Mouse (Mus musculus): ENCODE data around the gene Arhgef15. TPM values are rescaled to one million over a fixed set of nuclear protein-coding genes. Genes with fewer than 3 reads are reported as not detected.
A peak's percentile ranks its signal among the peaks of the same experiment; 100 is the strongest.

Gene Arhgef15
- polyA plus RNA-seq, 1 experiment, result 0.49 TPM

DNA sequence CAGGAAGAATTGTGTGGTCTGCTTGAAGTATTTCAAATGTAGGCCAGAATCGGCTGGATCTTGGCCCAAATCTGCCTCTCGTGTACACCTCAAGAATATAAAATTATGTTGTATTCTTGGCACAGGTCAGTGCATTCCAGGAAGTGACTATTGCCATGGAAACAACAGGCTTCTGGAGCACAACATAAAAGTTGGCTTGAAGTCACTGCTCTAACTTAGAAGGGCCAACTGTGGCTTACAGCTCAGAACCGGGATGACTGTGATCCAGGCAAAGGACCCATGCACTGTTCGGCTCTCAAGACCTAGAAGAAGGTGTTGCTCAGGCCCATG lies 50.9 kb downstream of the Arhgef15 start:
- no peak overlapping the region for H3ac ChIP-seq (ENCODE audit: control insufficient read depth, insufficient read length)
- peaks cover 10% of the 10 kb centered on the region for H3K36me3 ChIP-seq (ENCODE audit: control insufficient read depth, insufficient read depth)
- no peak overlapping the region for H3K4me3 ChIP-seq
- no peak overlapping the region for H3K4me2 ChIP-seq (ENCODE audit: low read depth)
- no peaks in the 10 kb centered on the region for H3K27me3 ChIP-seq (ENCODE audit: control insufficient read depth, insufficient read depth, insufficient read length)
- no peak for TF ChIP-seq MYOG (IDR thresholded peaks at IDR 0.05; ENCODE audit: control insufficient read depth in 1 of 3, insufficient read depth in 1 of 3, insufficient read length in 2 of 3, low read depth in 2 of 3)
- no peak for TF ChIP-seq SRF (IDR thresholded peaks at IDR 0.05; ENCODE audit: control insufficient read depth, insufficient read length, low read depth)
- no peak for TF ChIP-seq CEBPB (IDR thresholded peaks at IDR 0.05; ENCODE audit: insufficient read depth, poor library complexity, severe bottlenecking)
- TF ChIP-seq REST (IDR thresholded peaks at IDR 0.05; ENCODE audit: insufficient read depth, insufficient read length), result no peak
- no peak for TF ChIP-seq E2F4 (IDR thresholded peaks at IDR 0.05; ENCODE audit: insufficient read depth)
- no peak for TF ChIP-seq MYOD1 (IDR thresholded peaks at IDR 0.05; ENCODE audit: control insufficient read depth in 1 of 3, insufficient read length in 2 of 3, low read depth in 2 of 3)
- TF ChIP-seq POLR2A (IDR thresholded peaks at IDR 0.05; ENCODE audit: insufficient read length, low read depth), result no peak
- TF ChIP-seq MAX (IDR thresholded peaks at IDR 0.05; ENCODE audit: low read depth), result no peak
- TF ChIP-seq USF1 (IDR thresholded peaks at IDR 0.05; ENCODE audit: low read depth), result no peak
- TF ChIP-seq POLR2AphosphoS2 (IDR thresholded peaks at IDR 0.05; ENCODE audit: insufficient read length, low read depth), result no peak
- no peak for TF ChIP-seq TCF12 (IDR thresholded peaks at IDR 0.05; ENCODE audit: insufficient read depth, poor library complexity, severe bottlenecking)
- TF ChIP-seq TCF3 (IDR thresholded peaks at IDR 0.05; ENCODE audit: insufficient read length, low read depth), result no peak
- peaks cover 14% of the 10 kb centered on the region for H3K79me2 ChIP-seq (ENCODE audit: control insufficient read depth, insufficient read depth)

DNA sequence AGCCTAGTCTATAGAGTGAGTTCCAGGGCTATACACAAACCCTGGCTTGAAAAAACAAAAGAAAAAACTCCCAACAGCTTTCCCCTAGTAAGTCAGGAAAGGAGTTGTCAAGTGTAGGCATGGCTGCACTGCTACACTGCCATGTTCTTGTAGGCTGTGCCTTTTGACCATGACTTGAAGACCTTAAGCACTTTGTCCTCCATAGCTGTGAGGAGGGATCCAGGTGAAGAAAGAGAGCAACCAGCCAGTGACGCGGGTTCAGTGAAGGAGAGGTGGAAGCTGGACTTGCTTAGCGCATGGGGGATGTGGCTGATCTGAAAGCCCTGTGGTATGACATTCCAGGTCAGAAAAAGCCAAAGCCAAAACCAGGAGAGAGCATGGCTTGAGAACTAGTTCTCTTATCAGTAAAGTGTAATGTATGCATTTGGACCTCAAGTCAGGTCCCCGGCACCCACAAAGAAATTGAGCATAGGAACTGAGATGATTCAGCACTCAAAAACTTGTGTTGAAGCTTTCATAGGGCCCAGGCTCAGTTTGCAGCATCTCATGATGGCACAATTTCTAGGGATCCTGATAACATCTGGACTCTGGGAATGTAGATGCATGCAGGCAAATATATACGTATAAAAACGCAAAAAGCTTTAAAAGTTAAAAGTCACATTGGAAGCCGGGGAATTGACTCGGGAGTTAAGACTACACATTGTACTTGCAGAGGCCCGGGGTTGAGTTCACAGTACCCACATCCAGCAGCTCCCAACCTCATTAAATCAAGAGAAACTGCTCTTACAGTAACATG lies 51.4 kb downstream of the Arhgef15 start:
- Histone ChIP-seq H3K79me2 (ENCODE audit: control insufficient read depth, insufficient read depth) (peaks cover 14% of the 10 kb centered on the region), H3K4me2 (ENCODE audit: low read depth) (no peak overlapping the region), H3K4me3 (no peak overlapping the region), H3ac (ENCODE audit: control insufficient read depth, insufficient read length) (no peak overlapping the region), H3K36me3 (ENCODE audit: control insufficient read depth, insufficient read depth) (peaks cover 10% of the 10 kb centered on the region), H3K27me3 (ENCODE audit: control insufficient read depth, insufficient read depth, insufficient read length) (no peaks in the 10 kb centered on the region)
- TF ChIP-seq POLR2AphosphoS2 (IDR thresholded peaks at IDR 0.05; ENCODE audit: insufficient read length, low read depth) (peak; percentile 64), USF1 (IDR thresholded peaks at IDR 0.05; ENCODE audit: low read depth) (no peak), CEBPB (IDR thresholded peaks at IDR 0.05; ENCODE audit: insufficient read depth, poor library complexity, severe bottlenecking) (no peak), SRF (IDR thresholded peaks at IDR 0.05; ENCODE audit: control insufficient read depth, insufficient read length, low read depth) (no peak)

GRCm38 (mm10) chr11:68905138-68905531 lies 52.1 kb downstream of the Arhgef15 start:
- Histone ChIP-seq H3K36me3 (ENCODE audit: control insufficient read depth, insufficient read depth) (peaks cover 10% of the 10 kb centered on the region), H3ac (ENCODE audit: control insufficient read depth, insufficient read length) (no peak overlapping the region), H3K4me2 (ENCODE audit: low read depth) (no peak overlapping the region), H3K4me3 (no peak overlapping the region), H3K79me2 (ENCODE audit: control insufficient read depth, insufficient read depth) (peaks cover 14% of the 10 kb centered on the region), H3K27me3 (ENCODE audit: control insufficient read depth, insufficient read depth, insufficient read length) (no peaks in the 10 kb centered on the region)
- TF ChIP-seq E2F4 (IDR thresholded peaks at IDR 0.05; ENCODE audit: insufficient read depth) (no peak), MYOG (IDR thresholded peaks at IDR 0.05; ENCODE audit: control insufficient read depth in 1 of 3, insufficient read depth in 1 of 3, insufficient read length in 2 of 3, low read depth in 2 of 3) (no peak), MAX (IDR thresholded peaks at IDR 0.05; ENCODE audit: low read depth) (no peak), TCF12 (IDR thresholded peaks at IDR 0.05; ENCODE audit: insufficient read depth, poor library complexity, severe bottlenecking) (no peak), TCF3 (IDR thresholded peaks at IDR 0.05; ENCODE audit: insufficient read length, low read depth) (no peak), MYOD1 (IDR thresholded peaks at IDR 0.05; ENCODE audit: control insufficient read depth in 1 of 3, insufficient read length in 2 of 3, low read depth in 2 of 3) (no peak), POLR2A (IDR thresholded peaks at IDR 0.05; ENCODE audit: insufficient read length, low read depth) (no peak), USF1 (IDR thresholded peaks at IDR 0.05; ENCODE audit: low read depth) (no peak), CEBPB (IDR thresholded peaks at IDR 0.05; ENCODE audit: insufficient read depth, poor library complexity, severe bottlenecking) (no peak), SRF (IDR thresholded peaks at IDR 0.05; ENCODE audit: control insufficient read depth, insufficient read length, low read depth) (no peak), REST (IDR thresholded peaks at IDR 0.05; ENCODE audit: insufficient read depth, insufficient read length) (no peak), POLR2AphosphoS2 (IDR thresholded peaks at IDR 0.05; ENCODE audit: insufficient read length, low read depth) (no peak)

DNA sequence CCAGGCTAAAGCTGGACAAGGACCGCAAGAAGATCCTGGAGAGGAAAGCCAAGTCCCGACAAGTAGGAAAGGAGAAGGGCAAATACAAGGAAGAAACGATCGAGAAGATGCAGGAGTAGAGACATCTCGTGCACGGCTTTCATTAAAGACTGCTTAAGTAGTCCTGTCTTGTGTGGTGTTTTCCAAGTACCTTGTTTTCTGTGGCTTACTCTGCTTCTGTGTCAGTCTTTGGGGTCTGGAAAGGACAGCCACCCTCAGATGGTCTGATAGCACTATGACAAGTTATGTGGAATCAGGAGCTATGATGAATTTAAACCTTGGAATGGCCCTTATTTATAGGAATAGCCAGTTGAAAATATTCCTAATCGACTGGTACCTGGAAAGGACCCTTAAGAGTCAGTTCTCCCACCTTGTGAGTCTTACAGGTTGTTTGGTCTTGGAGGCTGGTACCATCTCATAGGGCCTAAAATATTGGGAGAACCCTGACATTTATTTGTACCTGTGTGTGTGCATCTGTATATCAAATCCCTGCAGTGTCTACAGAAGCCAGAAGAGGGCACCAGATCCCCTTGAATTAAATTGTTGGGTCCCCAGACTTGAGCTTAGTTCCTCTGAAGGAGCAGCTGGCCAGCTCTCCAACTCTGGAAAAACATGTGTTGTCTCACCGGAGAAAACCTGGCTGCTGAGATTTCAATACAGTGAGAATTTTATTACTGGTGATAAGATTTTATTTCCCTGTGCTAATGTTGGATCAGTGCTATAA lies 52.7 kb downstream of the Arhgef15 start:
- Histone ChIP-seq H3K4me3 (no peak overlapping the region), H3K79me2 (ENCODE audit: control insufficient read depth, insufficient read depth) (peaks cover 14% of the 10 kb centered on the region), H3ac (ENCODE audit: control insufficient read depth, insufficient read length) (no peak overlapping the region), H3K36me3 (ENCODE audit: control insufficient read depth, insufficient read depth) (peaks cover 10% of the 10 kb centered on the region), H3K4me2 (ENCODE audit: low read depth) (no peak overlapping the region), H3K27me3 (ENCODE audit: control insufficient read depth, insufficient read depth, insufficient read length) (no peaks in the 10 kb centered on the region)
- TF ChIP-seq MAX (IDR thresholded peaks at IDR 0.05; ENCODE audit: low read depth), result no peak
- TF ChIP-seq REST (IDR thresholded peaks at IDR 0.05; ENCODE audit: insufficient read depth, insufficient read length), result no peak
- no peak for TF ChIP-seq TCF12 (IDR thresholded peaks at IDR 0.05; ENCODE audit: insufficient read depth, poor library complexity, severe bottlenecking)

DNA sequence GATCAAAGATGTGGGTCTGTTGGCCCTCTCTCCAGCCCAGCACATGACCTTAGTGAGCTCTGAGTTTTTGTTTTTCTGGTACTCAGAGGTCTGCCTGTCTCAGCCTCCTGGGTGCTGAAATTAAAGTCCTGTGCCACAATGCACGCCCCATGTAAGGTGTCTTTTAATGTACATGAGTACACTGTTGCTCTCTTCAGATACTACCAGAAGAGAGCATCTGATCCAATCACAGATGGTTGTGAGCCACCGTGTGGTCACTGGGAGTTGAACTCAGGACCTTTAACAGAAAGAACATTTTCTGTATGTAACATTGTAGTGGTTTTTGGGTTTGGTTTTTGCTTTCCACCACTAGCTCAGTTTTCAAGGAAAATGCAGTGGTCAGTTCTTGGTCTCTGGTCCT lies 53.5 kb downstream of the Arhgef15 start:
- Histone ChIP-seq H3ac (ENCODE audit: control insufficient read depth, insufficient read length) (no peak overlapping the region), H3K27me3 (ENCODE audit: control insufficient read depth, insufficient read depth, insufficient read length) (peaks cover 5% of the 10 kb centered on the region), H3K4me2 (ENCODE audit: low read depth) (no peak overlapping the region), H3K4me3 (no peak overlapping the region), H3K79me2 (ENCODE audit: control insufficient read depth, insufficient read depth) (peaks cover 14% of the 10 kb centered on the region), H3K36me3 (ENCODE audit: control insufficient read depth, insufficient read depth) (peaks cover 10% of the 10 kb centered on the region)
- TF ChIP-seq SRF (IDR thresholded peaks at IDR 0.05; ENCODE audit: control insufficient read depth, insufficient read length, low read depth), result no peak
- TF ChIP-seq MAX (IDR thresholded peaks at IDR 0.05; ENCODE audit: low read depth), result no peak
- no peak for TF ChIP-seq POLR2A (IDR thresholded peaks at IDR 0.05; ENCODE audit: insufficient read length, low read depth)
- no peak for TF ChIP-seq E2F4 (IDR thresholded peaks at IDR 0.05; ENCODE audit: insufficient read depth)
- no peak for TF ChIP-seq POLR2AphosphoS2 (IDR thresholded peaks at IDR 0.05; ENCODE audit: insufficient read length, low read depth)
- no peak for TF ChIP-seq MYOD1 (IDR thresholded peaks at IDR 0.05; ENCODE audit: control insufficient read depth in 1 of 3, insufficient read length in 2 of 3, low read depth in 2 of 3)
- TF ChIP-seq CEBPB (IDR thresholded peaks at IDR 0.05; ENCODE audit: insufficient read depth, poor library complexity, severe bottlenecking), result no peak
- no peak for TF ChIP-seq TCF12 (IDR thresholded peaks at IDR 0.05; ENCODE audit: insufficient read depth, poor library complexity, severe bottlenecking)
